10 mouse cellular contexts compared by ENCODE assay signal in the genomic region with DNA sequence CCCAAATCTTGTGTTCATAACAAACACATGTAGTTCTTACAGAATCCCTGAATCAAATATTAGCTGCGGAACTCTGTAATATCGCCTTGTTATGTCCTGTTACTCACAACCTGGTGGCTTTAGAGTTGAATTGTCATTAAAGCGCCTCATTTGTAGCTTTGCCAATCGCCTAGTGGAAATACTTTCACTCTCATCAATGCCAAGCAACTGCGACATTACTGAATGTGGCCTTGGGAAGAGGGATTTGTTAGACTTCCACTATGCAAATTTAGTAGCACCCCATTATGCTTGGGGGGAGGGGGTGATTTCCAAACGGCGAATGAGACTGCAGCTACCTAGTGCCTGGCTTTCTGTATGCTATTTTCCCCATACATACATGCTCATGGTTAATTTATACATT.
"Had no signal": no experiment of that assay in that cellular context is flagged by ENCODE, and none has a peak within 500 bp of the region (broad histone marks: within the 10 kb centered on the region; RNA-seq: fewer than 3 reads in every experiment).

No protein-coding gene starts in this region.

- H3K4me3 ChIP-seq: layer of hippocampus, adult 2 months; limb, embryonic 13.5 days; midbrain, embryonic 12.5 days; neural tube, embryonic 15.5 days had no signal

- H3K36me3 ChIP-seq: limb, embryonic 13.5 days; midbrain, embryonic 12.5 days; neural tube, embryonic 15.5 days had no signal

- H3K27ac ChIP-seq: layer of hippocampus, adult 2 months; limb, embryonic 13.5 days; liver, embryonic 14.5 days; midbrain, embryonic 12.5 days; neural tube, embryonic 15.5 days had no signal

- DNase-seq: left cerebral cortex, postnatal 4 days; lung, adult 18-20 months; right cerebral cortex, adult 18-20 months; right cerebral cortex, postnatal 25 days; thymus, postnatal 36 days had no signal

- H3K9me3 ChIP-seq: limb, embryonic 13.5 days; midbrain, embryonic 12.5 days; neural tube, embryonic 15.5 days had no signal

- H3K4me2 ChIP-seq: limb, embryonic 13.5 days; midbrain, embryonic 12.5 days; neural tube, embryonic 15.5 days had no signal

- H3K9ac ChIP-seq: limb, embryonic 13.5 days; liver, embryonic 14.5 days; midbrain, embryonic 12.5 days; neural tube, embryonic 15.5 days had no signal

- H3K27me3 ChIP-seq: limb, embryonic 13.5 days; neural tube, embryonic 15.5 days had no signal

- H3K4me1 ChIP-seq: neural tube, embryonic 15.5 days had no signal
